Mouse (Mus musculus): ENCODE measurements around the gene March11. TPM values are rescaled to one million over a fixed set of nuclear protein-coding genes. Genes with fewer than 3 reads are reported as not detected.

March11 gene
- polyA plus RNA-seq (2017; shearing (Covaris generic)), result 1 to 10 TPM in 1 of 2 experiments, under 1 TPM in 1; 0.60 to 1.0 TPM

DNA sequence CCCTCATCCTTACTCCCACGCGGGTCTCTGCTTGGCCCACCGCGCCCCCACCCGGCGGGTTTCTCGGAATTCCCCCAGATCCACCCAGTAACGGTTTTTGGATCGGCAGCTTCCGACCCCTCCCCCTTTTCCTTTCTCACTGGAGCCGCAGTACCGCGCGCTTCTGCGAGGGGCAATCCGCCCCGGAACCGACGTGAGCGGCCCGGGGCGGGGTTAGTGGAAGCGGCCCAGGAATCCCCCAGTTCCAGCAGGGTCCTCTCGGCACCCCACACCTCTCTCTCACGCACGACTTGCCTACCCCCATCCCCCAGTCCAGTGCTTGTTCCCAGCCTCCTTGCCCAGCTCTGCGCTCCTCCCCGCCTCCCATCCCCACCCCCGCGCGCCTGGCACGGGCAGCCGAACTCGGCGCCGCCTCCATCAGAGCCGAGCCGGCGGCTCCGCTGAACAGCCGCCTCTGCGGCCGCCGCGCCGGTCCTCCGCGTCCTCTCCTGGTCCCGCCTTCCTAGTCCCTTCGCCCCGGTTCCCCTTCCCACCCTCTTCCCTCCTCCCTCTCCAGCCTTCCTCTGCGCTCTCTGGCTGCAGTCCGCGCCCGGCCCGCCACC is at the start of gene March11:
March11 (plus strand) TSS at position 420 of the 602 bp plus-strand sequence.

